Mouse (Mus musculus): Measurements from ENCODE around the gene Gimap9. TPM values are rescaled to one million over a fixed set of nuclear protein-coding genes. Genes with fewer than 3 reads are reported as not detected.
A peak's percentile ranks its signal among the peaks of the same experiment; 100 is the strongest.

The Gimap9 gene
- 10.2 and 10.9 TPM in 2 replicates for polyA plus RNA-seq (2015; fragmentation: Nextera tagmentation; extraction: Ambion mirVana)

DNA sequence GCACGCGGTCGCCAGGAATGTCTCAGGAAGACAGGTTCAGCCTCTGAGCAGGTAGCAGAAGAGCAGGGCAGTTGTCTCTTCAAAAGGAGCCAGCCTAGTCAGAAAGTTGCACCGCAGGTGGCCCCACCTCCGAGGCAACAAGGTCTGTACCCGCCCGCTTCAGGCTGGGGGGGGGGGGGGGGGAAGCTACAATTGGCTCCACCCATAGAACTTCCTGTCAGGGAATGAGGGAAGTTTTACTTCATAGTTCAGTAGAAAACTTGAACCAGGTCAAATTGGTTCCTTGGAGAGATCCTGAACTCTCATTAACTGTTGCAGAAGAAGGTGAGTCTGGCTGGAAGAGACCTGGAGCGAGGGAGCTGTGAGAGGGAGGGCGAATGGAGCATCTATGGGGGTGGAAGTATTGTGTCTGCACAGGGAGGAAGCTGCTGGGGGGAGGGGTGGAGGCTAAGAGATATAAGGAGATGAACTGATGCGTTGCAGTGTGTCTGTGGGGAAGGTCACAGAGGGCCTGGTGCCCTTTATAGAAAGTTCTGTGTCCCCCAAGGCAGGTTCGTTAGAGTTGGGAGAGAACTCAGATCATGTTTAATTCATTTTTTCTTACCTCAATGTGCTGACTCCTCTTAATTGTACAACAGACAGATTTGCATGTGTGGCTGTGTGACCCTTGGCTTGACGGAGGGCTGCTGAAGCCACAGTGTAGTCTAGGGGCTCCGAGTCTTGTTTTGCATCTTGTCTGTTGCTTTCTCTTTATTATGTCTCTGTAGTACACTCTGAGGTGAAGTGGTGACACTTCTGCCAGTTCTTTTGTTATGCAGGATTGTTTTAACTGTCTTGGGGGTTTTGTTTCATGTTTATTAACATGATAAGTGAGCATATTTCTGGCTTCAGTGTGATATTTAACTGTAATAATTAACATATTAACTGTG, at the start of gene Gimap9:
Gene Gimap9, plus strand, starts transcription at position 199 of the 929 bp plus-strand sequence.
- H3K9me3 ChIP-seq (ENCODE audit: low read length) = no peaks in the 10 kb centered on the region
- peaks cover 15% of the 10 kb centered on the region for H3K4me1 ChIP-seq (ENCODE audit: insufficient read depth)
- H3K36me3 ChIP-seq (replicated peaks; ENCODE audit: insufficient read depth, low read length) = no peaks in the 10 kb centered on the region; the same call in 1 of the 2 replicates
- peak; percentile 87 for ATAC-seq
- DNase-seq = peak; percentile 82
- H3K4me3 ChIP-seq (ENCODE audit: low read depth, low read length) = peak within 1 kb of the TSS; percentile 57
- no peak for TF ChIP-seq CTCF (IDR thresholded peaks at IDR 0.05; ENCODE audit: low read depth)
- TF ChIP-seq EP300 (IDR thresholded peaks at IDR 0.05; ENCODE audit: low read depth) = no peak
- peak within 1 kb of the TSS; percentile 28 for H3K9ac ChIP-seq (replicated peaks)
- H3K4me2 ChIP-seq (ENCODE audit: low read depth, low read length) = peak within 1 kb of the TSS; percentile 80
- peak within 1 kb of the TSS; percentile 73 for H3K27ac ChIP-seq (ENCODE audit: low read depth)
- no peaks in the 10 kb centered on the region for H3K27me3 ChIP-seq (ENCODE audit: insufficient read depth, low read length)
- 5% methylated on average over 13 of the region's 13 CpGs for WGBS (ENCODE audit: insufficient replicate concordance)

GRCm38 (mm10) chr6:48626464-48626863, 49.5 kb upstream of the Gimap9 start, which contains the start of gene AI854703:
Gene AI854703, plus strand, starts transcription at chr6:48626764.
- DNase-seq = no peak
- WGBS (ENCODE audit: insufficient replicate concordance) = 52% methylated on average over 8 of the region's 8 CpGs
- TF ChIP-seq EP300 (IDR thresholded peaks at IDR 0.05; ENCODE audit: low read depth) (no peak), CTCF (IDR thresholded peaks at IDR 0.05; ENCODE audit: low read depth) (no peak)
- Histone ChIP-seq H3K27ac (ENCODE audit: low read depth) (no peak within 1 kb of the TSS), H3K4me1 (ENCODE audit: insufficient read depth) (peaks cover 16% of the 10 kb centered on the region), H3K36me3 (replicated peaks; ENCODE audit: insufficient read depth, low read length) (no peaks in the 10 kb centered on the region), H3K9me3 (ENCODE audit: low read length) (no peaks in the 10 kb centered on the region), H3K27me3 (ENCODE audit: insufficient read depth, low read length) (peaks cover 20% of the 10 kb centered on the region), H3K9ac (replicated peaks) (peak within 1 kb of the TSS; percentile 46), H3K4me3 (ENCODE audit: low read depth, low read length) (peak within 1 kb of the TSS; percentile 42), H3K4me2 (ENCODE audit: low read depth, low read length) (peak within 1 kb of the TSS; percentile 79)
- no peak for ATAC-seq

- Histone ChIP-seq H3K27me3 (ENCODE audit: insufficient read depth, low read length) (peaks cover 20% of the 10 kb centered on the region), H3K4me3 (ENCODE audit: low read depth, low read length) (peak overlapping the region; percentile 42), H3K4me2 (ENCODE audit: low read depth, low read length) (peak overlapping the region; percentile 79), H3K4me1 (ENCODE audit: insufficient read depth) (peaks cover 16% of the 10 kb centered on the region), H3K9me3 (ENCODE audit: low read length) (no peaks in the 10 kb centered on the region), H3K36me3 (replicated peaks; ENCODE audit: insufficient read depth, low read length) (no peaks in the 10 kb centered on the region), H3K27ac (ENCODE audit: low read depth) (no peak overlapping the region), H3K9ac (replicated peaks) (peak overlapping the region; percentile 46)
- DNase-seq (peak; percentile 35), ATAC-seq (no peak)
- TF ChIP-seq CTCF (IDR thresholded peaks at IDR 0.05; ENCODE audit: low read depth) = no peak
- no peak for TF ChIP-seq EP300 (IDR thresholded peaks at IDR 0.05; ENCODE audit: low read depth)
- WGBS (ENCODE audit: insufficient replicate concordance) = 2% methylated on average over 32 of the region's 32 CpGs
These were observed 48.9 kb upstream of the Gimap9 start for GRCm38 (mm10) chr6:48626984-48627383.

DNA sequence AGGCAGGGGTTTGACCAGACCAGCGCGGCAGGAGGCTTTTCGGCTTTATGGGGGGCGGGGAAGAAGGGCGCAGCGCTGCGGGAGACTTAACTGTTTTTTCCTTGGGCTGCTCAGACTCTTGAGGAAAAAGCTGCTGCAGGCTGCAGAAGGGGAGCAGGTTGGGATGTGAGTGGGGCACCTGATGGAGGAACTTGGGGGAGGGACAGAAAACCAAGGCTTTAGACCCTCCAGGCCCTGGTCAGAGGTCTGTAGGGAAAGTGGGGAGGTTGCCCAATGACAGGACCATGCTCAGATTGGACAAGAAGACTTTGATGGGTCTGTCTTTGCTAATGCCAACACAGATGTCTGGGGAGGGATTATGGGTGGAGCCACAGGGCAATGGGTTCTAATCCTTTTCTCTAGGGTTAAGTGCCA, 48.4 kb upstream of the Gimap9 start:
- 5% methylated on average over 7 of the region's 7 CpGs for WGBS (ENCODE audit: insufficient replicate concordance)
- no peaks in the 10 kb centered on the region for H3K36me3 ChIP-seq (replicated peaks; ENCODE audit: insufficient read depth, low read length)
- DNase-seq (no peak), ATAC-seq (no peak)
- H3K4me2 ChIP-seq (ENCODE audit: low read depth, low read length) = peak overlapping the region; percentile 79
- no peak overlapping the region for H3K27ac ChIP-seq (ENCODE audit: low read depth)
- no peak for TF ChIP-seq EP300 (IDR thresholded peaks at IDR 0.05; ENCODE audit: low read depth)
- peak overlapping the region; percentile 46 for H3K9ac ChIP-seq (replicated peaks)
- H3K9me3 ChIP-seq (ENCODE audit: low read length) = no peaks in the 10 kb centered on the region
- peak overlapping the region; percentile 42 for H3K4me3 ChIP-seq (ENCODE audit: low read depth, low read length)
- peaks cover 16% of the 10 kb centered on the region for H3K4me1 ChIP-seq (ENCODE audit: insufficient read depth)
- H3K27me3 ChIP-seq (ENCODE audit: insufficient read depth, low read length) = peaks cover 20% of the 10 kb centered on the region

DNA sequence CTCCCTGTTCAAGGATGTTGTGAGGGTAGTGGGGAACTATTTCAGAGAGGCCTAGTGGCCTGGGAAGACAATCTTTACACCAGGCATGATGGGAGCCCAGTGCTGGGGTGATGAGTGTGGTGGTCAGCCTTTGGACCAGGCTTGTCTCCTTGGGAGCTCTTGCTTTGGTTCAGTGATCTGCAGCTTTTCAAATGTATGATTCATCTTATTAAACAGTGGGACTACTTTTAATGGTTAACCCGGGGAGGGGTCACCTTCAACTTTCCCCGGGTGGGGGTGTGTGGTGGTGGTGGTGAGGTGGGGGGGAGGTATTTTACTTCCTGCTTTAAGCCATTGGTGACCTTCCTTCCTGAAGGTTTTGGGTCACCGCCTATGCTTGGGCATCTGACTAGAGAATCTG, 47.6 kb upstream of the Gimap9 start:
- H3K4me2 ChIP-seq (ENCODE audit: low read depth, low read length) = no peak overlapping the region
- WGBS (ENCODE audit: insufficient replicate concordance) = 54% methylated on average over 3 of the region's 3 CpGs
- DNase-seq (no peak), ATAC-seq (no peak)
- H3K27me3 ChIP-seq (ENCODE audit: insufficient read depth, low read length) = peaks cover 20% of the 10 kb centered on the region
- H3K27ac ChIP-seq (ENCODE audit: low read depth) = no peak overlapping the region
- TF ChIP-seq EP300 (IDR thresholded peaks at IDR 0.05; ENCODE audit: low read depth) = no peak
- no peak for TF ChIP-seq CTCF (IDR thresholded peaks at IDR 0.05; ENCODE audit: low read depth)
- no peak overlapping the region for H3K9ac ChIP-seq (replicated peaks)
- H3K36me3 ChIP-seq (replicated peaks; ENCODE audit: insufficient read depth, low read length) = no peaks in the 10 kb centered on the region
- H3K4me3 ChIP-seq (ENCODE audit: low read depth, low read length) = no peak overlapping the region
- no peaks in the 10 kb centered on the region for H3K9me3 ChIP-seq (ENCODE audit: low read length)
- peaks cover 16% of the 10 kb centered on the region for H3K4me1 ChIP-seq (ENCODE audit: insufficient read depth)

GRCm38 (mm10) chr6:48628808-48629660, 46.9 kb upstream of the Gimap9 start:
- 5% methylated on average over 54 of the region's 54 CpGs for WGBS (ENCODE audit: insufficient replicate concordance)
- Histone ChIP-seq H3K4me1 (ENCODE audit: insufficient read depth) (peaks cover 16% of the 10 kb centered on the region), H3K9me3 (ENCODE audit: low read length) (no peaks in the 10 kb centered on the region), H3K9ac (replicated peaks) (no peak overlapping the region), H3K4me2 (ENCODE audit: low read depth, low read length) (peak overlapping the region; percentile 65), H3K36me3 (replicated peaks; ENCODE audit: insufficient read depth, low read length) (no peaks in the 10 kb centered on the region), H3K4me3 (ENCODE audit: low read depth, low read length) (peak overlapping the region; percentile 21), H3K27me3 (ENCODE audit: insufficient read depth, low read length) (peaks cover 20% of the 10 kb centered on the region), H3K27ac (ENCODE audit: low read depth) (no peak overlapping the region)
- DNase-seq (no peak), ATAC-seq (peak; percentile 17; the same call in 1 of the 2 replicates)
- TF ChIP-seq EP300 (IDR thresholded peaks at IDR 0.05; ENCODE audit: low read depth) = no peak
- no peak for TF ChIP-seq CTCF (IDR thresholded peaks at IDR 0.05; ENCODE audit: low read depth)

Measured in liver, postnatal 0 days (tissue).